Mouse (Mus musculus): ENCODE measurements around the gene Eef1b2.

Eef1b2 gene

DNA sequence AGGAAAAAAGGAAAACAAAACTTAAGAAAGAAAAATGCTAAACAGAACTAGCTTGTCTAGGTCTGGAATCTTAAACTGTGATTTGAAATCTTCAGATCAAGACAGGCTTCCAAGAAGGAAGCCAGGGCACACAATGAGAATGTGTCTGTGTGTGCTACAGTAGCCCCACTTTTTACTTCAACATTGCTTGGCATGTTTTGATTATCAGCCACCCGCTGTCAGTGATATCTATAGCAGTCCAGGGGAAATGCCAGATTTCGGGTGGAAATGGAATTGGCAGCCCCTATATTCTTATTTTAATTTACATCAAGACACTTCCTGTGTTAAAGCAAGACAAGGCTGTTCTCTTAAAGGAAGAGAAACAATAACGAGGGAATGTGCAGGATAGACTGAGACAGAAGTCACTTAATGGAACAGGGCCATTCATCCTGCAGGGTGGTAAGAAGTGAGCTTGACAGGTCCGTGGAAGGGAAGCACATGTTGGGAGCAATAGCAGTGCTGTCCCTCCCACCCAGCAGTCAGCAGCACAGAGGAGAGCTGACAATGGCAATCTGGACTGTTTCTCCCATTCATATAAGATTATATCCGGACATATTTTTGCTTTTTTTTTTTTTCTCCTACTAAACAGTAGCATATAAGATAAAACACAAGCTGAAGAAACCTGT is 19.4 kb downstream of the Eef1b2 start:
- no peak for DNase-seq

DNA sequence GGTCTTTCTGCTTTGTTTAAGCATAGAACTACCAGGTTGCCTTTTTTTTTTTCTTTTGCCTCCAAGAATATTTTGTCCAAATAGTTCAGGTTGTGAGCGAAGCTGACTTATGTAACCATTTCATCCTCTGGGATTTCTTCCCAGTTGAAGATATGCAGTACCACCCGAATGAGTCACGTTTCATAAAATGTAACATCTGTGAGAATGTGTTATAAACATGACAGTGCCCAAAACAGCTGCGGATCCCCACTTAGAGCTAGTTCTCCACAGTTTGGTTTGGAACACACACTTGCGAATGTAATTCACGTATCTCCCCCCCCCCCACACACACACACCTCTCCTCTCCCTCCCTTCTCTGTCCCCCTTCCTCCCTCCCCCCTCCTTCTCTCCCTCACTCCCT is 22.8 kb downstream of the Eef1b2 start:
- DNase-seq, result no peak

DNA sequence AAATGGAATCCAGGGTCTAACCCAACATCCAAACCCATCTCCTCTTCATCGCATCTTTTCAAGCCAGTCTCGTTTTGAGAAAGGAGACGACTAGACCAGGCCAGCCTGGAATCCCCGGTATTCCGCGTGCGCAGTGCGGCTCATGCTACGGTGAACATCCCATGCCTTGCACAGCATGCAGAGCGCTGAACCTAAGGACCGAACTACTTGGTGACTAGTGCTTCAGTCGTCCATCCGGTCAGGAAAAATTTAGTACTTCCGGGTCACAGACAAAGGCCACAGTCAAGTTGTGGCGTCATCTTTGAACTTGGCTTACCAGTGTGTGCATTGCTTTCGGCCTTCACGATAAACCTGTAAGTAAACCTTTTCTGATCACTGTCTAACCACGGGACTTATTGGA is 23.7 kb downstream of the Eef1b2 start:
- no peak for DNase-seq

DNA sequence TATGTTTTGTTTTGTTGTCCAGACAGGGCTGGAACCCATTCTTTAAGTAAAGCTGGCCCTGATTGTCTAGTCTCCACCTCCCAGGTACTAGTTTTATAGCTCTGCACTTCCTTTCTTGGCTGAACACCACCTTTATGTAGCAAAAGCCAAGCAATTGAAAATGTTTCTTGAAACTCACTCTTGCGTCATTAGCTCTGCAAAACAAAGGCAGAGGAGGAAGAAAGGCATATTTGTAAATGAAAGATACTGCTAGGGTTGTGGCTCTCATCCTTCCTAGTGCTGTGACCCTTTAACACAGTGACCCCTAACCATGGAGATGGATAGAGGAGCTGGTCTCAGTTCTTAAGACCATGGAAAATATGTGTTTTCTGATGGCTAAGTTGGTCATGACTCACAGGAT is 25.0 kb downstream of the Eef1b2 start:
- no peak for DNase-seq

GRCm38 (mm10) chr1:63203471-63203870 is 26.8 kb downstream of the Eef1b2 start:
- DNase-seq, result peak; percentile 7

- peak; percentile 81 for DNase-seq
These were observed 27.5 kb downstream of the Eef1b2 start for GRCm38 (mm10) chr1:63203950-63204659.

DNA sequence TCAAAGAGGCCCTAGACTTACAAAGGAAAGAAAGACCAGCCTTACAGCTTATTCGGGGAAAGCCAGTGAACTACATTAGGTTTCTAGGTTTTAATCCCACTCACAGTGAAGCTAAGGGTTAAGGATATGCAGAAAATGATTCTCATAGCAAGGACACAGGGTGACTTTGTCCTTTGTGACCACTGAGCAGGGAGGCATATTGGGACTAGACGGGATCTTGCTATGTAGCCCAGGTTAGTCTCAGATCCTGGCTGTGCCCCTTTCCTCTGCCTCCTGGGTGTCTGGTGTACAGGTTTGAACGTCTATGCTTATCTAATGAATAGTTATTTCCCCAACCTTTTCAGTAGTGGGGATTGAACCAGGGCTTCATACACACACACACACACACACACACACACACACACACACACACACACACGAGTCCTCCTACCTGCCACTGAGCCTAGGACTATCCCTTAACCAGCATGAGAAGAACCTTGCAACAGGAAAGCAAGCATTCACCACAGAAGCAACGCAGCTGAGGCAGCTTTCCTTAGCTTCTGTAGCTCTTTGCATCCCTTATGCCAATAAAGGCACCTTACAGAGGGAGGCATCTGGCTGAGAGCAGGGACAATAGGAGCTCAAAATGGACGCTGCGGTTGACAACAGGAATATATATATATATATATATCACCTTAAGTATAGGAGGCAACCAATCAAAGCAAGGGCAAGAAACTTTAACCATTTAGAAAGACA is 28.2 kb downstream of the Eef1b2 start:
- no peak for DNase-seq

DNA sequence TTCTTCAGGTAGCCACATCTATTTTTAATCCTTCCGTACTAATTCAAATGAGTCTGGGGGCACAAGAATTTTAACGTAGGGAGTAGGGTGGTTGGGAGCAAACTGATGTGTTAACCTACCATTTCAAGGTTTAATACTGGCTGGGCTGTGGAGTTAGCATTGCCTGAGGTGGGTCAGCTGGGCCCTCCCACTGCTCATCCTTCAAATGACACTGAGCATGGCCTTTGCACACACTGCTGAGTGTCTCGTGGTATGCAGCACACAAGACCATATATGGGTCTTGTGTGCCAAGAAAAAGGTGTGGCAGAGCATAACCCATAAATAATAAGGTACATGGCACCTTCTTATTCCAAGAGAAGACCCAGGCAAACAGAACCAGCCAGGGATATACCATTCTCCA is 31.0 kb downstream of the Eef1b2 start:
- DNase-seq, result no peak

GRCm38 (mm10) chr1:63209861-63210529 is 33.4 kb downstream of the Eef1b2 start:
- DNase-seq, result no peak

DNA sequence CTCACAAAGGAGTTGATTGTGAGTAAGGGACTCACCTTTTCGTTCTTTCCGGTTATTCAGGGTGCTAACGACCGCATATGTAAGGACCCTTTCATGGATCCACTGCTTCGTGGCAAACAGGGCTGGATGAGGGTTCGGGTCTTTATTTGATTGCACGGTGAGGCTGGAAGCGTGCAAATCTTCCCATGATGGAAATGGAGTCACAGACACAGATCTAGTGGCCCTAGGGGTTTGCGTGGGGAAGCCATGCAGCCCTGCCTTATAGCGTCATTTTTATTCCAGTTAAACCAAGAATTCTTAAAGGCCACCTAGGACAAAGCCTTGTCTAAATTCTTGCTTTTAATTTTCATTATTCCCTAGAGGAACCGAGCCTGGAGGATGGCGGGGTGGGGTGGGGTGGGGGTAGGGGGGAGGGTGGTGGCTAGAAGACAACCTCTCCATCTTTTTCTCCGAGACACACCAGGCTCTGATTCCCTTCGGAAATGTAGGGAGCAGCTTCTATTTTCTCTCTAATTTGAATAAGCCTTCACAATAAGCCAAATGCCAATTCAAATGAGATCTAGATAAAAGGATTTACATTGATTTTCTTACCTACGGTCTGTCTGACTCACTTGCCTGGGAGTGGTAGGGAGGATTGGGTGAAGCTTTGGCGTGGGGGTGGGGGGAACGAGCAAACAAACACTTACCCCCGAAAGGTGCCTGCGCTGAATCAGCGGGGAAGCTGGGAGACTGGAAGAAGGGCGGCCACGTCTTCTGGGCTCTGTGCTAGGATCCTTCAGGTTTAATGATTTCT is 37.0 kb downstream of the Eef1b2 start:
- DNase-seq, result peak; percentile 37

DNA sequence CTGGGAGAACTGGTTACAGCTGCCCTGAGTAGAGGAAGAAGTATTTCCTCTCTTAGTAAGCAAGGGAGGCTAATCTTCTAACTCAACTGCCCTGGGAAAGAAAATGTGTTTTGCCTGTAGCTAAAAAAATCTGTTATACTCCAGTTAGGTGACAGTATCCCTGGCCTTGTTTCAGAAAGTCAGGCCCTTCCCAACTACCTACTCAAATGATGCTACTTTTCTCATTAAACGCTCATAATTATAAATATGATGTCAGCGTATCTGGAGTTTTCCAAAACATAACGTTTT is 37.6 kb downstream of the Eef1b2 start, which contains the start of gene Gpr1:
Gene Gpr1 (minus strand): TSS at position 273 of the 288 bp plus-strand sequence.
- DNase-seq, result no peak

GRCm38 (mm10) chr1:63214631-63215030 is 38.0 kb downstream of the Eef1b2 start:
- peak; percentile 12 for DNase-seq

DNA sequence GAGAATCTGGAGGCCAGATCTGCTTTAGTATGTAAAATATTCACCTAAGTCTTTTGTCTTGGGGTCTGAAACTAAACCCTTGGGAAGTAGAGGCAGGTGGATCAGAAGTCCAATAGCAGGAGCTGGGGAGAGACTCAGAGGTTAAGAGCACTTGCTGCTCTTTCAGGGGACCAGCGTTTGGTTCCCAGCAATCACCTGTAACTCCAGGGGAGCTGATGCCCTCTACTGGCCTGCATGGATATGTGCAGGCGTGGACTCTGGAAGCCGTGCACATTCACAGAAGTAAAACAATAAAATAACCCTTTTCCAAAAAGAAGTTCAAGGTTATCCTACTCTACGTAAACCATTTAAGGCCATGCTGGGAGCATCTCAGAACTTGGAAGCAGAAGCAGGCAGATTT is 42.7 kb downstream of the Eef1b2 start:
- no peak for DNase-seq

DNA sequence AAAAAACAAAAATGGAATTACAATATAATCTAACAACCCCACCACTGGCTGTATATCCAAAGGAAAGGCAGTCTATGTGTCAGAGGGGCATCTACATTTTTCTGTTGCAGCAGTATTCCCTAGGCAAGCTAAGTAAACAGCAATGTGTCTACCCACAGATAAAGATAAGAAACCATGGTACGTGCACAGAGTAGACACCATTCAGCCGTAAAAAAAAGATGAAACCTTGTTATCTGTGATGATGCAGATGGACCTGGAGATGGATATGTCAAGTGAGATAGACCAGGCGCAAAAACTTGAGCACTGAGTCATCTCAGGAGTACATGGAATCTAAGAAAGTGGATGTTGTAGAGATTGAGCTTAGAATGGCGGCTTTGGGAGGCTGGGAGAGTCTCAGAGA is 48.4 kb downstream of the Eef1b2 start:
- no peak for DNase-seq

DNA sequence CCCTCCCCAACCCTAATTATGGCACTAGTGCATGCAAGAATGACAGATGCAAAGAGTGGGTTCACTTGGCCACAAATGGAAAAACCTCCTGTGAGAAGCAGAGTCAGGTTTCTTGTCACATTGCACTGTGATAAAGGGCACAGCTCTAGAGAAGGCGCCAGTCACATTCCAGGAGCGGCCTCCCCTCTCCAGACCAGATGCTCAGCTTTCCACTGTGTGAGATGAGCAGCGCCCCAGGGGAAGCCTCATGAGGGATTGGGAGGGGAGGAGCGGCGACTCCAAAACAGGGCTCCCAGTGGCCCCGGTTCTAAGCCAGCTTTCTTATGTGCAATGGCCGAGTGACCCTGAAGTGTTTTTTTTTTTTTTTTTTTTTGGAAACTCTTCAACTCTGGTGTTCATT is 49.3 kb downstream of the Eef1b2 start:
- peak; percentile 48 for DNase-seq

- no peak for DNase-seq
These were observed 50.6 kb downstream of the Eef1b2 start for GRCm38 (mm10) chr1:63227241-63227640.

Data from retina, postnatal 1 day (tissue).